Mouse (Mus musculus): ENCODE measurements around the gene 4922502D21Rik.
"Not testable (repeated sequence)": the region's sequence is repeated elsewhere in the genome, so short reads cannot be mapped to it uniquely, and the experiment has no call there.

Gene 4922502D21Rik

DNA sequence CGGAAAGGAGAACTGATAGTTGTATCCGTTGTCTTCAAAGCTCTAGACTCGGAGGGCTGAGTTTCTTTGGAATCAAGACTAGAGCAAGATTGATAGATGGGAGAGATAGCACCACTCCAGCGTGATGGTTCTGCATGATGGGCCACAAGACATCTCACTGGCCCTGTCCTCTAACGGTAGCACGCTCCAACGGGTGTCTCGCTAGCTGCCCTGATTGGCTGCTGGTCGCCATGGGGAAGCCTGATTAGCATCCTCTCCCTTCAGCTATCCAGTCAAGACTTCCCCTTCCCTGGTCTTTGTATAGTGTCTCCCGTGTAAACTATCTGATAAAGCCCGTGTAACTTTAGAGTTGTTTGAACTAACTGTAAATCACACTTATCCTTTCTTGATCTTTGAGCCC lies at the start of gene 4922502D21Rik:
Gene 4922502D21Rik, minus strand, starts transcription at position 187 of the 400 bp plus-strand sequence.
- DNase-seq (ENCODE audit: low read depth, low spot score) = no peak

DNA sequence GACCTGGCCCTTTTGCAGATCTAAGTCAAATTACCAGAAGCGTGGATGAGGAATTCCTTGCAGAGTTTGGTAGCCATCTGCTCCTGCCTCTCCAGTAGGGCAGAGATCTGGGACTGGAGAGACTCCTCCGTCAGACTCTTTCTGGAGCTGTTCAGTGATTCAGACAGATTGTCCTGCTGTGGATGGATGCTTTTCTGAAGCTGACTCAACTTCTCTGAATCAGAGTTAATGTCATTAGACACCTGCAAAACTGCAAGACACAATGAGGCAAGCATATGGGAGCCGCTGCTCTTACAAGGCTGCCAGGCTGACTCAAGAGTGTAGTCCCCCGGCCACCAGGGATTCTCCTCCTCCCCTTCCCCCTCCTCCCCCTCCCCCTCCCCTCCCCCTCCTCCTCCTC lies 48.9 kb upstream of the 4922502D21Rik start:
- no peak for DNase-seq (ENCODE audit: low read depth, low spot score)

DNA sequence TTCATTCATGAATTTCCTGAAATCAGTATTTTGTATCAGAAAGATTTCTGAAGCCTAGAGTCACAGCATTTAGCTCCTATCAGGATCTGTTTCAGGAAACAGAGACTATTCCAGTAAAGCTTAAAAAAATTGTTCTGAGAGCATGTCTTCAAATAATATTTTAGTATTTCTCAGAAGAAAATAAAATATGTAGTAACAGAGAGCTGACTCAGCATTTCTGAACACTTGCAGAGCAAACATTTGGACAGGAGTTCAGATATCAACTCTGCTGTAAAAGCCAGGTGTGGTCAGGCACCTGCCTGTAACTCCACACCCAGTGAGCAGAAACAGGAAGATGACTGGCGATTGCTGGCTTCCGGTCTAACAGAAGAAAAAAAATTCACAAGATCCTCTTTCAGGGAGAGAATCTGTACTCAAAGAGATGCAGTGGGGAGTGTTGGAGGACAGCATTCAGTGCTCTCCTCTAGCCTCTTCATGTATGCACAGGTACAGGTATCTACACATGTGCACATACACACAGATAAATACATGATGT lies 43.4 kb upstream of the 4922502D21Rik start:
- DNase-seq (ENCODE audit: low read depth, low spot score) = no peak

DNA sequence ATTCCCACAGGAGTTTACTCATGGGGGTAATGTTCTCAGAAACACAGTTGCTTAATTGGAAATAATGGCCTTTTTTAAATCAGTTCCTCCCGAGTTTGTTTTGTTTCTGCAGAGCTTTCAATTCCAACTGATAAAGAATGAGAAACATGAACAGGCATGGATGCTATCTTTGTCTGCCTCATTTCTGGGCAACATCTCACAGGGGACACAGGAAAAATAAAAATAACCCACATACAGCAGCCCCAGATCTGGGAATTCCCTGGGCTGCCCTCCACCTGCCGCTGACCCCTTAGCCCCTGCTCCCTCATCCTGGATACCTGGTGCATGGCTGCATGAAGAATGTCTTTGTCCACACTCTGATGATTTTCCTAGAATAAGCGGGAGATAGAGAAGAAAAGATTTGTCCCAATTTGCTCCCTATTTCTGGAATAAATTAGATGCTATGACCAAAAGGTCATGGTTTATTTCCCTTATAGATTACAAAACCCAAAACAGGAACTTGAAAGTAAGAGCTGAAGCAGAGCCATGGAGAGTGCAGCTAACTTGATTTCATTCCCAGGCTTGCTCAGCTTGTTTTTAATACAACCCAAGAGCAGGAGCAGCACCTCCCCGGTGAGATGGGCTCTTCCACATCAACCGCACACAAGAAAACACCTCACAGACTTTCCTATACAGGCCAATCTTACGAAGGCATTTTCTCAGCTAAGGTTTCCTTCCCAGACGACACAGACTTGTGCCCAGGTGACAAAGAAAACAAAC lies 38.0 kb upstream of the 4922502D21Rik start:
- DNase-seq (ENCODE audit: low read depth, low spot score) = no peak

DNA sequence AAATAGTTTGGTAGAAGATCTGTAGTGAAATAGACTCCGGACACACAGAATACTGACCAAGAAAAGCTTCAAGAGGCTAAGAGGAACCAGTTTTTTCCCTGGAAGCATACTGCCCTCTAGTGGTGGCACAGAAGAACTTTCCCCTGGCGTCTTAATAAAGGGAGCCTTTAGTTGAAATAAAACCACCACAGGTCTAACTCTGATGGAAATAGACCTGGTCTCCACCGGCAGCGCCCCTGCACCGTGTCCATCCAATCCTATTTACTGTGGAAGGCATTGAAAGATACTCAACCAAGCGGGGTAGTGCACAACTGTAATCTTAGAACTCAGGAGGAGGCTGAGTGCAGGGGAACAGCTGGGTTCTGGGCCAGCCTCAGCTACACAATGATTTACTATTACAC lies 34.4 kb upstream of the 4922502D21Rik start:
- peak; percentile 64 for DNase-seq (ENCODE audit: low read depth, low spot score)

DNA sequence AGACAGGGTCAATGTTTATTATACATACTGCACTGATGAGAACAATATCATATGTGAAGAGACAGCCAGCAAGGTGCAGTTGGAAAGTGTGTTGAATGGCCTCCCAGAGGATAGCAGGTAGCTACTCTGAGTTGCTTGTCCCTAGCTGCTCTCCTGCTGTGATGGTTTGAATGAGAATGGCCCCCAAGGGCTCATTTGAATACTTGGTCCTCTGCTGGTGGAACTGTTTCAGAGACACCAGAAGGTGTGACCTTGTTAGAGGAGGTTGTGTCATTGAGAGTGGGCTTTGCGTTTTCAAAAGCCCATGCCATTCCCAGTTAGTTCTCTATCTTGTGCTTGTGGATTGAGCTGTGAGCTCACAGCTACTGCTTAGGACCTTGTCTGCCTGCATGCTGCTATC lies 32.3 kb upstream of the 4922502D21Rik start:
- no peak for DNase-seq (ENCODE audit: low read depth, low spot score)

DNA sequence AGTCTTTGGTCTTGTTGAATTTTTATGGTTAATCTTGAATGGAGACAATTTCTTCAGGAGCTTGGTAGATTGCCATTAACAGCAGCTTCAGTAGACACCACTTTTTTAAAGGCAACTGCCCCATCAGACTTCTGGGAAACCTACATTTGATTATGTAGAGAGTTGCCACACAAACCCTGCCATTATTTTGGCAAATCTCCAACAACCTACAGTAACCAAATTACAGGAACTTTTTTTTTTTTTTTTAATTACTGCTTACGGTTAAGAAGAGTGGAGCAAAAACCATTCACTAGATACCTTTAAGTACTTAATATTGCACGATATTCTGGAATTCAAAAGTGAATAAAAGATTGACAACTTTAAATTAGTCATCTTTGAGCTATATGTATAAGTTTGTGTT lies 27.9 kb upstream of the 4922502D21Rik start:
- no peak for DNase-seq (ENCODE audit: low read depth, low spot score)

DNA sequence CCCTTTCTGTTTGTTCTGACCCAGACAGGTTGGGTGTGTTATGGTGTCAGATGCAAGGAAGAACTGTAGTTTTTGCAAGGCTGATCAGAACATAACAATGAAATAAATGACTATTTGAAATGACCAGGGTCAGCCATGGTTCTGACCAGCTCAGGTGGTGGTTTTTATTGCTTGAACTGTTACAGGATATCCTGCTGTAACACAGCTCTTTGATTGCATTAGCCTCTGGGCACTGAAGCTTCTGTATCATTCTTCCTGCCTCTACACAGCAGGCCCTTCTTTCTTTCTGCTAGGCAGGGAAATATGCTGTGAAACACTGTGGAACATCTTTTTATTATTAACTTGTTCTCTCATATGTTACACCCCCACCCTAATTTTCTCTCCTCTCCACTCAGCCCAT lies 24.8 kb upstream of the 4922502D21Rik start:
- no peak for DNase-seq (ENCODE audit: low read depth, low spot score)

DNA sequence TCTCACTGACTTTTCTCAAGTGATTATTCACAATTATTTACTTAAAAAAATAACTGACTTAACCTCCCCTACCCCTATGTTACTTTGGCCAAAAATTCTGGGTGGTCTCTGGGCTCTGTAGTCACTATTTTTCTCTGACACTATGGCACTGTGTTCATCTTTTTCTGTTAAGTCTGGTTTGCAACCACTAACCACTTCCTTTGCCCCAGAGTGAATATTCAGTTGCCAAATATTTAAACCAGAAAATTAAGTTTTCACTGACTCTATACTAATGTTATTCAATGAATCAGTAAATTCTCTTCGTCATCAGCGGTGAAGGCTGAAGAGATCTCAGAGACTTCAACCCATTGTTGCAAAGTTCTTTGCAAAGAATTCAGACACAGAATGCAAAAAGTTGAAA lies 24.2 kb upstream of the 4922502D21Rik start:
- DNase-seq (ENCODE audit: low read depth, low spot score) = no peak

DNA sequence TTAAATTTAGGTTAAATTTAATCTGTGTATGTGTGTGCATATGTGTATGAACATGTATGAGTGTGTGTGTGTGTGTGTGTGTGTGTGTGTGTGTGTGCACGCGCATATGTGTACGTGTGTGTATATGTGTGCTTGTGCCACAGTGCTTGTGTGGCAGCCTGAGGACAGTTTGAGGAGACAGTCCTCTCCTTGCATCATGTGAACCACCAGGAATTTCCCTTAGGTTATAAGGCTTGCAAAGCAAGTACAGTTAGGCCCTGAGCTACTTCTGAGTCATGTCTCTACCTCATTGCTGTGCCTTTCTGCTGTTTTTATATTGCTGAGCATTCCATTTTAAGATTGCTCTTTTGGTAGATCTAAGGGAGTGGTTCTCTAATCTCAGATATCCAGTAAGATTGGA lies 19.5 kb upstream of the 4922502D21Rik start:
- DNase-seq (ENCODE audit: low read depth, low spot score) = no peak

DNA sequence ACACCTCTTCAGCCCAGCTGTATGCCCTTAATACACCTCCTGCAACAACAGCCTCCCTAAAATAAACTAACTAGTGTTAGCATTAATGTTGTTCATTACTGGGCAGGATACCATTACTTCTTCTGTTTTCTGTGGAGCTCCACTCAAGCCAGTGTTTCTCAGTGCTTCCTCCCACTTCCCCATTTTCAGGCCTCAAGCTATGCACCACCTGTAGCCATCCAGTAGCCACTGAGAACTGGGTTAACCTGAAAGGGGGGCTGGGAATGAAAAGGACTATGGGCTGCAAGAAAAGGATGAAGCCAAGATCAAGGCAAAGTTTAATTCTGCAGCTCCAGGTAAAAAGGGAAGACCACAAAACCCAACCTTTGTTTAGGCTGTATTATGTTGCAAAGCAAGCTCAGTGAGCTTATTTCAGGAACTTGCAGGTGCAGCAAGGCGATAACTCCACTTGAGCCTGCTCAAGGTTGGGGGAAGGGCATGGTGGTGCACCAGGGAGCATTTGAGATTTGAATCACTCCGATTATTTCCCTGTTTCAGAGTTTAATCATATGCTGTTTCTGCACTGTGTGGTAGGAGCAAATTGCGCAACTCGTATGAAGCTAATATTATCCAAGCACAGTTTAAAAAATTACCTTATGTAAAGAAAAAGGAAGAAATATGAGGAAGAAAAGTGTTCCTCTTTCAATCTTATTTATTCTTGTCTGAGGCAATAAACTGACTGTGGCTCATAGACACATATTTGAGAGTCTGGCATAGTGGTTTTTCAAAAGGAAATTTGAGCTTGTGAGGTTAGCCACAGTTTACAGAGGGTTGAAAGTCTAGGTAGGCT lies 18.1 kb upstream of the 4922502D21Rik start:
- no peak for DNase-seq (ENCODE audit: low read depth, low spot score)

DNA sequence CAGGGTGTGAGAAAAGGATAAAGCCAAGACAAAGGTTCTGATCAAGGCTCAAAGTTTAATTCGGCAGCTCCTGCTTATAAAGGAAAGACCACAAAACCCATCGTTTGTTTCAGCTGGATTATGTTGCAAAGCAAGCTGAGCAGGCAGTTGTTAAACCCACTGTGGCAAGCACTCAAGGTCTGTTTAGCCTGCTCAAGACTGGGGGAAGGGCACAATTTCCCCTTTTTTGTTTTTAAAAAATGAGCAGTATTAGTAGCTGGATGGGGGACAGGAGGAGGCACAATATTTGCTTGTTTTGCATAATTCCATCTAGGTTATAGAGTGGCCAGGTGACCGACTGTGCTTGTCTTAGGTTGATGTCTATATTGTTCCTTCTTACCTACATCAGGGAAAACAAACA lies 12.8 kb upstream of the 4922502D21Rik start:
- DNase-seq (ENCODE audit: low read depth, low spot score) = no peak

DNA sequence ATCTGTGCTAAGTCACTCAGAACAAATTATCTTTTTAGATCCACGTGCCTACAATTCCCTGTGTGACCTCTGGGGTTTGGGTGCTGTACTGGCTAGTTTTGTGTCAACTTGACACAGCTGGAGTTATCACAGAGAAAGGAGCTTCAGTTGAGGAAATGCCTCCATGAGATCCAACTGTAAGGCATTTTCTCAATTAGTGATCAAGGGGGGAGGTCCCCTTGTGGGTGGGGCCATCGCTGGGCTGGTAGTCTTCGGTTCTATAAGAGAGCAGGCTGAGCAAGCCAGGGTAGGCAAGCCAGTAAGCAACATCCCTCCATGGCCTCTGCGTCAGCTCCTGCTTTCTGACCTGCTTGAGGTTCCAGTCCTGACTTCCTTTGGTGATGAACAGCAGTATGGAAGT lies 10.8 kb upstream of the 4922502D21Rik start, which contains the start of gene Clec12a:
Gene Clec12a, plus strand, starts transcription at position 301 of the 400 bp plus-strand sequence.
- not testable (repeated sequence) for DNase-seq (ENCODE audit: low read depth, low spot score)

DNA sequence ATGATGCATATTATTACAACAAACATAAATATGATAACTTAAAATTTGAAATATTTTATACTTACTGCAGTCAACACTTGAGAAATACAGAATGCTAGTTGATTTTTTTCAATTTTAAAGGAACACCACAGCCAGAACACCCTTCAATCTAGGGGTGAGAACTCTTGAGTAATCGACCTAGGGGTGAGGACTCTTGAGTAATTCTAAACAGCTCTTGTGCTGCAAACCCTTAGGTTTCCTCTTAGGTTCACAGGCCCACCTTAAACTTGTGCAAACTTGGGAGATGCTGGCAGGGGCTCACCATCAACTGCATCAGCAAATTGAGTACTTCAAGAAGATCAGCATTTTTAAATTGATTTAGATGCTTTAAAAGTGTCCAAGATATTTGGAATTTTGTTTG lies 6.2 kb upstream of the 4922502D21Rik start:
- DNase-seq (ENCODE audit: low read depth, low spot score) = no peak

DNA sequence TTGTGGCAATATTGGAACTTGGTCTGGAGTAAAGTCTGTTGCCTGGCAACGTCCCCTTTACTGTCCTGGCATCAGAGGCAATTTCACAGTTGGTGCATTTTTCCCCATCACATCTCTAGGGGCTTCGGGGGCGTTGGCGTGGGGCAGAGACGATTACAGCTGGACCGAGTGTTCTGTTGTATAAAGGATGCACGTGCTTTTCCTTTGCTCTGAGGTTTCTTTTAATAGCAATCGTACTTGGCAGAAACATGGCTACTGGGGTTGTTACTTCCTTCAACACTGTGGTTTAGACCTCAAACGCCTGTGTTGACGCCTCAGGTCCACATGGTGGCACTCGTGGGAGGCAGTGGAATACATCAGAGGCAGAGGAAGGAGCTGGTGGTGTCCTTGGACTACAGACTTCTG lies 2.1 kb upstream of the 4922502D21Rik start:
- DNase-seq (ENCODE audit: low read depth, low spot score) = peak; percentile 30

DNA sequence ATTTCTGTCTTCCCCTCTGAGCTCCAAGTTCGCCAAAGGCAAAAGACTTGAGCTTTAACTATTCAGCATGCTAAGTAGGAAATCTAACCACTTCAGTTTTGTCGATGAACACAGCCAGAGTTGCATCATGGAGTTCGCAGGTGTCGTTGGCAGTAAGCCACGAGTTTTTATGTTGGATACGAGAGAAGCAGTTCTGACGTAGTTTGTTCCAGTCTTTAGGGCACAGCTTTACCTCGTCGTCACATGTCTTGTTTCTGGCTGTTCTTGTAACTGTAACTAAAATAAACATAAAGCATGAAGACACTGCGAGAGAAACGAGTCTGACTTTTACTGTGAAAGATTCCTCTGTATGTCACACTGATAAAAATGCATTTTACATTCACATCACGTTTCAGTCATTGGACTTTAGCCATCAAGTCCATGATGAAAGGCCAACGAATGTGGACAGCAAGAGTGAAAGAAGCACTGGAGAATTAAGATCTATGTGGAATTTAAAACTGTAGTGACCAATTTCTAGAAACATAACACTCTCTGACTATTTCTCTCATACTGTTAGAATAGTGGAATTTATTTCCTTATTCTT lies 4.9 kb downstream of the 4922502D21Rik start:
- DNase-seq (ENCODE audit: low read depth, low spot score) = no peak

DNA sequence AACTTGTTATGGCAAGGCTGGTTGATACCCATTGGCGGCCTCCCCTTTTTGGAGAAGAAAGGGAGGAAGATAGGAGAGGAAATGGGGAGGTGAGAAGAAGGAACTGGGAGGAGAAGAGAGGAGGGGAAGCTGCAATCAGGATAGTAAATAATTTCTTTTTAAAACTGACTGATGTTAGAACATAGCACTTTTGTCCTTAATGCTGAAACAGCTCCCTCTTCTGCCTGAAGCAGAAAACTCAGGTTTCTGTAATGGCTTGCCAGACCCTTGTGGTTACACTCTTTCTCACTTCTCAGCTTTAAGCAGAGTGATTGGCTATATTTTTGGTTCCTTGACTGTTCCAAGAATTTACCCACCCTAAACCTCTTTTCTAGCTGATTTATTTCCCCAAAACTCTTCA lies 5.6 kb downstream of the 4922502D21Rik start:
- no peak for DNase-seq (ENCODE audit: low read depth, low spot score)

DNA sequence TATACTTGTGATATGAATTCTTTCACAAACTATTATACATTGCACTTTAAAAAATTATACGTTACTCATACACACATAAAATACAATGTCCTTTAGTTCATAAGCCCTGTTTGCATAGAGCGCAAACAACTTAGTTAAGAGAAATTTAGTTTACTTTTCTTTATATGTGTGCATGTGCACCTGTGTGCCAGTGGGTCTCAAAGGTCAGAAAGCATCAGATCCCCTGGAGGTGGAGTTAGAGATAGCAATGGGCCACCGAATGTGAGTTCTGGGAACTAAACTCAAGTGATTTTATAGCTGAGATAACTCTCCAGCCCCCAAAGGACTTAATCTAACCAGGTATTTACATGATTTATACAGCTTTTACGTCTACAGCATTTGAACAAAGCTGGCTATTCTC lies 12.3 kb downstream of the 4922502D21Rik start:
- DNase-seq (ENCODE audit: low read depth, low spot score) = no peak

DNA sequence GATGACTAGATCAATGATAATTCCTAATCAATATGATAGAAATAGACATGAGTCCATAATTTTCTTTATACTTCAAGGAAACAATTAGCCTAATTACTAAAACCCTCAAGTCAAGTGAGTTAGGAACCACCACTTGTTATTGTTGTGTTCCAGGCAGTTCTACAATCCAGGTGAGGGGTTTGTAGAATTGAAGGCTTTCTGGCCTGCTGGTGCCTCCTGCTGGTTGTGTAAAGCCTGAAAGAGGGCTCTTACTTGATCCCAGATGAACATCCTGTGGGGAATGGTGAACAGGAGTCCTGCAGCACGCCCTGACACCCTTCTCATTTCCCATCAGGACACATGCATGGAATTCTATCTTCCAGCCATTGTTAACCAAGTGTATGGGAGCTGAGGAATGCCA lies 13.2 kb downstream of the 4922502D21Rik start:
- no peak for DNase-seq (ENCODE audit: low read depth, low spot score)

DNA sequence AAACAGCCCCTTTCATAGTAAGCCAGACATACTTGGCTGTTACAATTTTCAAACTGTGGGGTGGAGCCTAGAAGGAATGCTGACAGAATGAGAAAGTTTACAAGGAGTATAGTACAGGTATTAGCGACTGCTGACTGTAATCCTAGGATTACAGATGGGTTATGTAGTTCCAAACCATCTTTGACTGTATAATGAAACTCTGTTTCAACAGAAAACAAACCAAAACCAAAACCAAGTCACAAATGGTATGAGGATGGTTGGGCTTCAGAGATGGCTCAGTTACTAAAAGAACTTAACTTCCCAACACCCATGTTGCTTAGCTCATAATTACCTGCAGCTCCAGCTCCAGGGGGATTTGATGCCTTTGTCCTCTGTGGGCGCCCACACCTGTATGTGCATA lies 15.1 kb downstream of the 4922502D21Rik start:
- no peak for DNase-seq (ENCODE audit: low read depth, low spot score)

DNA sequence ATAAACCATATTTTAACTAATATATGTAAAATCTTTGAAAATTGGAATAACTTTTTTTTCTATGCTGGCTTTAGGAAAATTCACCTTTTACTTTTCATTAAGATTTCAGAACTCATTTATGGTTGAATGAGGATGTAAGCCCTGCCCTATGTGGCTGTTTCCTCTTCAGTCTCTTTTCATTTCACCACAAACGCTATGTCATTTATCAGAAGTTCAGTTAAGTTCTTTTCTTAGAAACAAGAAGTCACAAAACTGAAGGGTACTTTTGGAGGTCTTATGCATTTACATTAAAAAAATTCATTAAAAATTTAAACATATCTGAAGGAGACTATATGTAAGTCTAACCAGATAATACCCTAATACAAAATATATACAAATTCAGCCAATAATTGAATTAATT lies 15.9 kb downstream of the 4922502D21Rik start:
- DNase-seq (ENCODE audit: low read depth, low spot score) = no peak

DNA sequence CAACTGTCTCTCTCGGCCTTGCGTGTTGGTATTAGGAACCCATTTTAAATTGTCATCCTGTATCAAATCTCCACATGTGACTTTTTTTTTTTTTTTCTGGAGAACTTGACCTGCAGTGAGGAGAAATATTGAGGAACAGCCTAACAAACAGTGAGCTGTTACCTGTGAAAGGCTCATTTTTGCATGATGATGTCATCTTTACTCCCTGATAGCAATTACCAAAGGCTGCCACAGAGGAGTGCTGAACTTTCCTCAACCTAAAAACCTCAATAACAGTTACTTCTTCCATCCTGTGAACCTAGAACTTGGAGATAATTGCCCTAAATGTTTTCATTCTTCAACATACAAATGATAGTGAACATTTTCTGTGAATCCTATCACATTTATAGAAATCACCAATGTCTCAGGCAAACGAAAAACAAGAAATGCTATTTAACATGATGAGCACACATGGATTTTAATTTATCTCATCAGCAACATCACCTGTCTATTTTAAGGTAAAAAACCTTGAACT lies 16.9 kb downstream of the 4922502D21Rik start:
- DNase-seq (ENCODE audit: low read depth, low spot score) = no peak

Measured in forelimb bud, embryonic 11.5 days (tissue).